Mouse (Mus musculus) cerebellum, adult 2 months (tissue): Measurements from ENCODE around the gene Supv3l1. TPM values are rescaled to one million over a fixed set of nuclear protein-coding genes. Genes with fewer than 3 reads are reported as not detected.
"Not testable (repeated sequence)": the region's sequence is repeated elsewhere in the genome, so short reads cannot be mapped to it uniquely, and the experiment has no call there.

Experiments
- DNase-seq, 2 experiments: peaks; one replicate each; pipeline ENCODE4 v3.0.0; 2021
- H3K27ac ChIP-seq: fragments of 200-500 bp; 2 replicates; pipeline ENCODE4 v1.5.1; 2012; ENCODE audit warnings: low read length, control low read depth, inconsistent platforms; ENCODE audit not compliant: insufficient read depth
- H3K27me3 ChIP-seq: fragments of 200-500 bp; 2 replicates; pipeline ENCODE4 v1.6.1; 2012; ENCODE audit warnings: inconsistent platforms, mild to moderate bottlenecking, low read length, moderate library complexity; ENCODE audit not compliant: control insufficient read depth, insufficient read depth
- H3K4me1 ChIP-seq: fragments of 200-500 bp; 2 replicates; pipeline ENCODE4 v1.6.1; 2011; ENCODE audit warnings: low read length; ENCODE audit not compliant: control insufficient read depth, insufficient read depth
- H3K4me3 ChIP-seq: fragments of 200-500 bp; replicated peaks from 2 replicates; pipeline ENCODE3; 2011; ENCODE audit warnings: mild to moderate bottlenecking, low read depth, low read length, control low read depth; ENCODE audit not compliant: insufficient read depth
- CTCF ChIP-seq: fragments of 200-500 bp; IDR thresholded peaks from 2 replicates; pipeline ENCODE4 v1.5.1; 2011; ENCODE audit warnings: low read depth, mild to moderate bottlenecking, control low read depth, low read length, moderate library complexity, borderline replicate concordance; ENCODE audit not compliant: insufficient read depth
- POLR2A ChIP-seq: fragments of 200-500 bp; IDR thresholded peaks from 2 replicates; pipeline ENCODE4 v1.6.1; 2011; ENCODE audit warnings: low read length, control low read depth, borderline replicate concordance; ENCODE audit not compliant: insufficient read depth
- WGBS: fragments of 180-500 bp; shearing (Covaris S2); methylation state at CpG from one replicate; pipeline ENCODE4 v1.1.7; 2018; 5-methylcytosine and 5-hydroxymethylcytosine counted together
- polyA plus RNA-seq: library from polyadenylated mRNA; depleted of rRNA; stranded (reverse); fragments of >200 nt; gene quantifications from 2 replicates; pipeline ENCODE4 v1.2.3, GENCODE M21; 2012; rRNA removed

The Supv3l1 gene
- polyA plus RNA-seq = 37.3 TPM in 2 replicates

DNA sequence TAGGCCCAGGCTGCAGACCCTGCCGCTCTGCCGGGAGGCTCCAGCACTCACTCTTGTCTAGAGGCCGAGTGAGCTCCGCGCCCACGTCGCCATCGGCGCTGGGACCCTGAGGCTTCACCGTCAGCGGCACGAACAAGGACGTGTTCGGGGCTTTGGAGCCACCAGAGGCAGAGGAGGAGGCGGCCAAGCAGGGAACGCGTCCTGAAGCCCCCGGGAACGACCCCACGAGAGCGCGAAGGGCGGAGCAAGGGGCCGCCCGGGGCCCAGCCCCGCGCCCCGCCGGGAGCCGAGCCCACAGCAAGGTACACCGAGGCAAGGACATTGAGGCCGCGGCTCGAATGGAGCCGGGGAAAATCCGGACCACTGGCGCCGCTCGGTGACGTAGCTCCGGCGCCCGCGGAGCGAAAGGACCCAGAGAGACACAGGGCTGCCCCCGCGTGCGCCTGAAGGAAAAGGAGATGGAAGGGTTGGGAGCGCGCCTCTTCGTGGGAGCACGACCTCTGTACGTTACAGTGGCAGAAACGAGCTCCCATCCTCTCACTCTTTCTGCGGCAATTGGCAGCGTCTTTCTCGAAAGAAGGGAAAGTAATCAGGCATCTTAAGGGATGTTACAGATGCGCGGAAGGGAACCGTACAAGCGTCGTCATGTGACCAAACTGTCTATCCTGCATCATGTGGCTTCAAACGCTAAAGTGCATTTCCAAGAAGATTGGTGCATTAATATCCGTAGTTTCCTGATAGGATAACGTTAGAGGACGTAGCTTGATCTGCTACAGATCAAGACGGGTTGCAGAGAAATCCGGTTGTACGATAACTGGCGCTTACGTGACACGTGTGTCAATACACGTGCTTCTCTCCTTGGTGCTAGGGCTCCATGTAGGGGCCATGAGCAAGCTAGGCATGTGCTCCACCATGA, at the start of gene Supv3l1, which contains the start of gene 4930507D05Rik:
TSS of gene Supv3l1 (minus strand) at position 375 of the 916 bp plus-strand sequence.
TSS of gene 4930507D05Rik (plus strand) at position 126 of the 916 bp plus-strand sequence.
- H3K4me1 ChIP-seq = peaks cover 3% of the 10 kb centered on the region; the same call in 1 of the 2 replicates
- under 1% methylated on average over 73 of the region's 73 CpGs for WGBS
- DNase-seq = peak; percentile 88 to 96
- peak within 1 kb of the TSS; percentile 89 for H3K4me3 ChIP-seq
- H3K27me3 ChIP-seq = no peaks in the 10 kb centered on the region
- H3K27ac ChIP-seq = peak within 1 kb of the TSS; percentile 99
- TF ChIP-seq POLR2A (peak; percentile 60), CTCF (no peak)

DNA sequence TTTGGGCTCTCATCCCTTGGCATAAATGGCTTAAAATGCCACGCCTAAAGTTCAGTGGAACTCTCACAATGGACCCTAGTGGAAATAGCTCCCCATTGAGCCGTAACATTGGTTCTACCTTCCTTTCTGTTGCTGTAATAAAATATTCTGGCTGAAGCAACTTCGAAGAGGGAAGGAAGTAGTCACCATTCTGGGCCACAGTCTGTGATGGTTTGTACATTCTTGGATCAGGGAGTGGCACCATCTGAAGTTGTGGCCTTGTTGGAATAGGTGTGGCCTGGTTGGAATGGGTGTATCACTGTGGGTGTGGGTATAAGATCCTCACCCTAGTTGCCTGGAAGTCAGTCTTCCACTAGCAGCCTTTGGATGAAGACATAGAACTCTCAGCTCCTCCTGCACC, 42.1 kb upstream of the Supv3l1 start:
- not testable (repeated sequence) for H3K27me3 ChIP-seq, H3K27ac ChIP-seq, H3K4me3 ChIP-seq, DNase-seq, H3K4me1 ChIP-seq
- 84% methylated on average over 3 of the region's 3 CpGs for WGBS

DNA sequence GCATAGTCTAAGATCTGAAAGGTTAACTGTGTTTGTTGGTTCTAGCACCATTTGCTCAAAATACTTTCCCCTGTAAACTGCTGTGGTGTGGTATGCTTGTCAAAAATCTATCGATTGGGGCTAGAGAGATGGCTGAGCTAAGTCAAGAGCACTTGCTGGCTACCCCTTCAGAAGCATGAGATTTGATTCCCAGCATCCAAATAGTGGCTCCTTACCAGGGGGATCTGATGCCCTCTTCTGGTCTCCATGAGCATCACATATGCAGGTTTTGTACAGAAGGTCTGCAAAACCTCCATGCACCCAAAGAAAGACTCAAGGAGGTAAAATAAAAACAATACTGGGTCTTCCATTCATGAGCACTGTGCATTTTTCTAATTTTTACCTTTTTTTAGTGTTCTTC, 38.7 kb upstream of the Supv3l1 start:
- peak; percentile 54 to 61 for DNase-seq
- 17% methylated on average over 1 of the region's 1 CpGs for WGBS

DNA sequence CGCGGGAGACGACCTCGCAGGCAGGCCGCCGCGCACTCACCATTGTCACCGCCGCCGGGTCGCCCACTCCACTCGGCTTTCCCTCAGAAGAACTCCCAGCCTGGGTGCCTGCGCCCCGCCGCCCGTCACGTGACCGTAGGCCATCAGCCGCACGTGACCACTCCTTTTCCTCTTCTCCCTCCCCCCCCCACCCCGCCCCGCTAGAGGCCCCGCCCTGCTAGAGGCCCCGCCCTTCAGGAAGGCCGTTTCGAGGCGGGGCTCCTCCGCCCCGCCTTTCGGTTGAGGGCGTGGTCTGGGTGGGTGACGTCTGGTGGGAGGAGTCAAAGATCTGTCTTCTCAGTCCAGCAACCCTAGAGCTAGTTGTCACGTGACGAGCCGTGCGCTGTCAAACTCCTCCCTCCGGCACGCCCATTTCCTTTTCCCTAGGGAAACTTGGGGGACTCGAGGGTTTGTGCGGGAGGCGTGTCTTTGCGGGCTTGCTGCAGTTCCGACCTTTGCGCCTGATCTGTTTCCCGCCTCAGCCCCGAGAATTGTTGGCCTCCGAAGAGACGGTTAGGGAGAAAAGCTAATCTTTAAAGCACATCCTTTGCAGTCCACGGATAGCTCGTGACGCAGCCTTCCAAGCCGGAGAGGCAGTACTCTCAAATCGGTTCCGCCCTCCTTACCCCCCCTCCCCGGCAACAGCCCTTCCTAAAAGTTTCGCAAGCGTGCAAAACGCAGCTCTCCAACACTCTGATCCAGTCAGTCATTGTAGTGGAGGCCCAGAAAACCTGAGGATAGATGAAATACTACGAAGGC, 37.3 kb upstream of the Supv3l1 start, which contains the start of gene Vps26a:
TSS of gene Vps26a (minus strand) at position 188 of the 798 bp plus-strand sequence.
- Histone ChIP-seq H3K4me1 (no peaks in the 10 kb centered on the region), H3K27me3 (no peaks in the 10 kb centered on the region), H3K4me3 (peak within 1 kb of the TSS; percentile 84), H3K27ac (peak within 1 kb of the TSS; percentile 72)
- TF ChIP-seq CTCF = no peak
- TF ChIP-seq POLR2A = peak; percentile 77
- under 1% methylated on average over 59 of the region's 59 CpGs for WGBS
- peak; percentile 98 to 99 for DNase-seq

More for the DNA sequence above, 38.7 kb upstream of the Supv3l1 start:
- Histone ChIP-seq H3K27ac (no peak overlapping the region), H3K4me1 (no peaks in the 10 kb centered on the region), H3K27me3 (no peaks in the 10 kb centered on the region), H3K4me3 (no peak overlapping the region)
- TF ChIP-seq POLR2A (no peak), CTCF (peak; percentile 56)

DNA sequence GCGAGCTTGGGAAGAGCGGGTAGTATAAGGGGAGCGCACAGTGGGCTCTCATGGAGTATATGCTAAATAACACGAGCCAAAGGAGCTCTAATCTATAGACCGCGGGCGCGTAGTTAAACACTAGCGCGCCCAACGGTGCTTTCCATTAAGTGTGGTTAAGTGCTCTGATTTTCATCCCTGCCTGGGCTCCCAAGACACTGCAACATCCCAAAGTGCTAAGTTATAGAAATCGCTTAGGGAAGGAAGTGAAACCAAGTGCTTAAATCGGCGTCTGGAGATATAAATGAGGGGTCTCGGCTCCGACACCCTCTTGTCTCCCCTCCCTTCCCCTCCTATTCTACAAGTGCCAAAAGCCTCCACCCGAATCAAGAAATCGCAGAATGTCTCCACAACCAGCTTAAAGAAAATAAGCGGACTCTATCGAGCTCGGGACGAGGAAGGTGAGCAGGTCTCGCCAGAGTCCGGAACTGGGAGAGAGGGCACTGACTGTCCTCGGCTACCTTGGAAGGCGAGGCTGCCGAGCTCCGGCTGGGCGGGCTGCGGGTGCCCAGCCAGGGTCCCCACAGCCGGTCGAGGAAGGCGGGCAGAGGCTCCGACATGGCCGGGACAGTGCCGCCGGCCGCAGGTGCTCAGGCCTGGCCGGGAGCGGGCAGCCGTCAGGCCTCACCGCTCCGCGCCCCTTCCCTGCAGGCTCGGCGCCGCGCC, 36.5 kb upstream of the Supv3l1 start:
- WGBS = under 1% methylated on average over 44 of the region's 48 CpGs
- Histone ChIP-seq H3K4me3 (peak overlapping the region; percentile 82), H3K27ac (peak overlapping the region; percentile 72), H3K4me1 (no peaks in the 10 kb centered on the region), H3K27me3 (no peaks in the 10 kb centered on the region)
- DNase-seq = no peak
- TF ChIP-seq POLR2A = no peak
- TF ChIP-seq CTCF = no peak

DNA sequence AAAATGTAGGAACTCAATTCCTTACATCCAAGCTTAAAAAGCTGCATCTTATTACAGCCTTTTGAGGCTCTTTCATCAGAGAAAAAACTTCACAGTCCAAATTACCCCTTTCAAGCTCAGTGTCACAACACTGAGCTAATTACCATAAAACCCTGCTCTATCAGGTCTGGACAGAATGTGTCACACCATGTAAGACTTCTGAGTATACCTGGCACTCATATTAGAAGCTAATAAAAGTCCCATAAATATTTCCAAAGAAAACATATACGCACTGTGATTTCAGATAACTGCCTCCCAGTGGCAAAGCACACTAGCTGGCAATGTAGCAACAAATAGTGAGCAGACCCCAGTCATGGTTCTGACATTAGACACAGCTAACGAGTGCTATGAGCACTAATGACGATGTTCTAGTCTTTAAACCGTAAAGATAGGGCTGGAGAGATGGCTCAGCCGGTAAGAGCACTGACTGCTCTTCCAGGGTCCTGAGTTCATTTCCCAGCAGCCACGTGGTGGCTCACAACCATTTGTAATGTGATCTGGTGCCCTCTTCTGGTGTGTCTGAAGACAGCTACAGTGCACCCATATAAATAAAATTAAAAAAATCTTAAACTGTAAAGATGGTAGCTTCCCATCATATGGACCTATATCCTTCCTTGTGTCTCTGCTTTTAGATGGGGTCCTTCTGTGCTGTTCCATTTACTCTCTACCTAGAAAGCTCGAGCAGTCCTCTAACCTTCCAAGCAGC, 31.7 kb upstream of the Supv3l1 start:
- no peak for TF ChIP-seq POLR2A
- TF ChIP-seq CTCF = no peak
- Histone ChIP-seq H3K4me3 (no peak overlapping the region), H3K27me3 (no peaks in the 10 kb centered on the region), H3K4me1 (no peaks in the 10 kb centered on the region), H3K27ac (no peak overlapping the region)
- DNase-seq = no peak
- 64% methylated on average over 7 of the region's 7 CpGs for WGBS

DNA sequence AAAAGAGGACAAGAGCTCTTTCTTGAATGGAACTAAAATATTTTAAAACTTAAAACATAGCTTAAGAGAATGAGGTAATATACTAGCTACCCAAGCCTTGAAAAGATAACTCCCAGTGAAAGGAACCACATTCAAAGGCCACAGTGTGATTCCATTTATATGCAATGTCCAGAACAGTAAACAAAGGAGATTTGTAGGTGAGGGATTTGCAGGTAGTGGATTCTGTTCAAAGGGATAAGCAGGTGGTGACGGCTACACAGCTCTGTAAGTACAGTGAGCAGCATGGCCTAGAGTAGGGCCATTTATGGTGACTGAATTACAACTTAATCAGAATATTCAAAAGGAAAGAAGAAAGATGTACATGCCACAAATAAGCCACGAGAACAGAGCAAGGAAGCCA, 27.4 kb upstream of the Supv3l1 start:
- H3K4me1 ChIP-seq = no peaks in the 10 kb centered on the region
- TF ChIP-seq CTCF (no peak), POLR2A (no peak)
- no peak overlapping the region for H3K4me3 ChIP-seq
- H3K27ac ChIP-seq = no peak overlapping the region
- H3K27me3 ChIP-seq = no peaks in the 10 kb centered on the region
- DNase-seq = no peak
- WGBS = 62% methylated on average over 2 of the region's 2 CpGs
